In genomic region chr11:79018954-79019704, GRCm38 (mm10) we compare ENCODE assay signal across 7 mouse cellular contexts. TPM values are rescaled to one million over a fixed set of nuclear protein-coding genes. Genes with fewer than 3 reads are reported as not detected.
DNase-seq lines count a peak whose midpoint lies in the region; ATAC-seq and TF ChIP-seq lines count a peak whose summit lies in the region.

No protein-coding gene starts in this region.

- H3K27me3 ChIP-seq in E14TG2a.4 (ENCODE audit: insufficient read depth, low read length): no peaks in the 10 kb centered on the region
- no peaks in the 10 kb centered on the region for H3K27me3 ChIP-seq in lung, embryonic 16.5 days (ENCODE audit: control insufficient read depth, insufficient read depth, low read depth, low read length)

- WGBS in lung, embryonic 16.5 days: 49% methylated on average over 11 of the region's 11 CpGs

- H3K36me3 ChIP-seq in E14TG2a.4 (ENCODE audit: insufficient read depth, low read length): peaks cover 19% of the 10 kb centered on the region; the same call in 1 of the 2 replicates
- H3K36me3 ChIP-seq in lung, embryonic 16.5 days (ENCODE audit: control insufficient read depth, insufficient read depth, low read length): peaks cover 10% of the 10 kb centered on the region

- H3K9me3 ChIP-seq in E14TG2a.4 (ENCODE audit: low read length): no peaks in the 10 kb centered on the region
- H3K9me3 ChIP-seq in lung, embryonic 16.5 days (ENCODE audit: control insufficient read depth, low read length): no peaks in the 10 kb centered on the region

- peak overlapping the region; percentile 21; the same call in 1 of the 2 replicates for H3K4me3 ChIP-seq in E14TG2a.4 (replicated peaks; ENCODE audit: low read length)
- H3K4me3 ChIP-seq in lung, embryonic 16.5 days (ENCODE audit: low read length): no peak overlapping the region

- DNase-seq in B cell, adult 2 months: peak; percentile 86 to 87
- DNase-seq in c-Kit-positive CD71-negative TER-119-negative erythroid progenitor cells, embryonic 14.5 days (ENCODE audit: low read depth): peak; percentile 79
- DNase-seq in kidney, postnatal 36 days: peak; percentile 67 to 90
- DNase-seq in right cerebral cortex, postnatal 25 days: peak; percentile 50

- H3K4me1 ChIP-seq in E14TG2a.4 (replicated peaks; ENCODE audit: low read depth, low read length): peaks cover 83% of the 10 kb centered on the region
- peaks cover 9% of the 10 kb centered on the region for H3K4me1 ChIP-seq in lung, embryonic 16.5 days (replicated peaks; ENCODE audit: control insufficient read depth, insufficient read depth, low read length)

- no peak overlapping the region for H3K9ac ChIP-seq in lung, embryonic 16.5 days (ENCODE audit: low read length)

- H3K27ac ChIP-seq in lung, embryonic 16.5 days (ENCODE audit: low read length): no peak overlapping the region

- H3K4me2 ChIP-seq in lung, embryonic 16.5 days (ENCODE audit: low read depth, low read length): no peak overlapping the region

- ATAC-seq in frontal cortex, adult (ENCODE audit: low TSS enrichment): peak; percentile 79; the same call in 1 of the 2 replicates
- peak; percentile 61 for ATAC-seq in lung, embryonic 16.5 days (ENCODE audit: low read depth)

- peak; percentile 63 for TF ChIP-seq CTCF in E14TG2a.4 (conservative IDR thresholded peaks at IDR 0.05; ENCODE audit: low read length)

RNA-seq across cellular contexts. Expression of gene Lgals9, which starts 34.4 kb away (rescaled TPM):
- polyA plus RNA-seq in lung, embryonic 16.5 days (2015; fragmentation: Nextera tagmentation; extraction: Ambion mirVana): 50.8 and 60.8 TPM in 2 replicates
